In the genomic region with DNA sequence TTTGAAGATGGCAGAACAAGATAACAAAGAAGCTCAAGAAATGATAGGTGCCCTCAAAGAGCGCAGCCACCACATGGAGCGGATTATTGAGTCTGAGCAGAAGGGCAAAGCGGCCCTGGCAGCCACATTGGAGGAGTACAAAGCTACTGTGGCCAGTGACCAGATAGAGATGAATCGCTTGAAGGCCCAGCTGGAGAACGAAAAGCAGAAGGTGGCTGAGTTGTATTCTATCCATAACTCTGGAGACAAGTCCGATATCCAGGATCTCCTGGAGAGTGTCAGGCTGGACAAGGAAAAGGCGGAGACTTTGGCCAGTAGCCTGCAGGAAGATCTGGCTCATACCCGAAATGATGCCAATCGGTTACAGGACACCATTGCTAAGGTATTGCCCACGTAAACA, we compare ENCODE assay signal across 13 mouse cellular contexts.
"Had no signal": no experiment of that assay in that cellular context is flagged by ENCODE, and none has a peak within 500 bp of the region (broad histone marks: within the 10 kb centered on the region; RNA-seq: fewer than 3 reads in every experiment).

No protein-coding gene starts in this region.

- H3K4me2 ChIP-seq: limb, embryonic 13.5 days; midbrain, embryonic 13.5 days had no signal

- H3K27me3 ChIP-seq: limb, embryonic 13.5 days; midbrain, embryonic 13.5 days had no signal

- ATAC-seq: midbrain, embryonic 13.5 days had no signal

- DNase-seq: kidney, adult 9 months; kidney, postnatal 10 days; kidney, postnatal 4 days; lung, adult 18-20 months; retina, postnatal 1 day; right cerebral cortex, postnatal 4 days; spleen, adult 18-20 months; thymus, postnatal 36 days had no signal

- H3K27ac ChIP-seq: layer of hippocampus, adult 2 months; limb, embryonic 13.5 days; liver, embryonic 14.5 days; midbrain, embryonic 13.5 days had no signal

- H3K9me3 ChIP-seq: limb, embryonic 13.5 days; midbrain, embryonic 13.5 days had no signal

- H3K4me3 ChIP-seq: layer of hippocampus, adult 2 months; limb, embryonic 13.5 days; midbrain, embryonic 13.5 days; myocyte had no signal

- H3K9ac ChIP-seq: limb, embryonic 13.5 days; liver, embryonic 14.5 days; midbrain, embryonic 13.5 days had no signal

- H3K4me1 ChIP-seq: limb, embryonic 13.5 days; midbrain, embryonic 13.5 days had no signal
